Mouse (Mus musculus): ENCODE data around the gene Pold4.
A peak's percentile ranks its signal among the peaks of the same experiment; 100 is the strongest.

Gene Pold4

GRCm38 (mm10) chr19:4268566-4269361 is 37.1 kb downstream of the Pold4 start, which contains the start of gene Ssh3:
Ssh3 (minus strand) TSS chr19:4269180.
- peak in 1 of 2 experiments; percentile 73 for DNase-seq (ENCODE audit: low spot score in 2 of 2)

DNA sequence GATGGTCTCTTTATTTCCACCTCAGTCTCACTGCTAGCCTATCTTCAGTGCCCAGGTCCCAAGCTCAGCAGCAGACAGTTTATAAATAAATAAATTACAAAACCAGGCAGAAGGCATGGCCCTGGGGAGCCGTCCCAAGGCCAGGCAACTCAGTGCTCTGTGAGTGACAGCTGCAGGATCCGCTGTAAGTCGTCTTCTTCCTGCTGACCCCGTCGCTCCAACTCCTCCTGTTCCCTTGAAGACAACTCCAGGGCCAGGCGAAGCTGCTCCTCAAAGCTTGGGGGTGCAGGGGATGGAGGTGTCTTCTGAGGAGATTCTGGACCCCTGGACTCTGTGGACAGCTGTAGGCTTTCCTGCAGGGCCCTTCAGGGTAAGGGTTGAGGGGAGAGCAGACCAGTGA is 38.5 kb downstream of the Pold4 start:
- DNase-seq (ENCODE audit: low spot score in 2 of 2): no peak

DNA sequence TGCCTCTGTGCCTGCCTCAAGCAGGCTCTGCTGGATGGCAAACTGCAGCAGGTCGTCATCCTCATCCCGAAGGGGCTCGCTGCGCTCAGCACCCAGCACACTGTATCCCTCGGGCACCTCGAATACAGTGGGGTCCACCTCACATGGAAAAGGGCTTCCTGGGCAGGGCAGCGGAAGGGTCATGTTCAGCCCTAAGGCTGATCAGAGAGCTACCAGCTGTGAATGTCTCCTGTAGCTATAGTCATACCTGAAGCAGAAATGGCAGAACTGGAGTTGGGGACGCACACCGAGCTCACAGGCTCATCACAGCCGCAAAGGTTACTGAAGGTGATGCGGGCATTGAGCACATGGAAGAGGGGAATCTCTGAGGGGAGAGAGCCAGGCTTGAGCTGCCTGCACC is 39.3 kb downstream of the Pold4 start:
- no peak for DNase-seq (ENCODE audit: low spot score in 2 of 2)

DNA sequence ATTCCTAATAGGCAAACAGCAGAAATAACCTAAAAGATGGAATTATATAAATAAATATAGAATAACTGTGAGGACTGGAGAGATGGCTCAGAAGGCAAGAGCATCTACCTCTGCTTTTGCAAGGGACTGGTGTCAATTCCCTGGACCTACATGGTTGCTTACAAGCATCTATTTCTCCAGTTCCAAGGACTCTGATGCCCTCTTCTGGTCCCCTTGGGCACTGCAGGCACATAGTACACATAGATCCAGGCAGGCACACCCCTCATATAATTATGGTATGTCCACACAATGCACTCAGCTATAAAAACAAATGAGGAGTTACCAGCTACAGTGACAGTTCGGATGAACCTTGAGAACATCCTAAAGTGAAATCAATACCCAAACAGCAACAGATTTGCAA is 47.8 kb downstream of the Pold4 start:
- no peak for DNase-seq (ENCODE audit: low spot score in 2 of 2)

- no peak for DNase-seq (ENCODE audit: low spot score in 2 of 2)
Observed at GRCm38 (mm10) chr19:4280425-4280824, 48.7 kb downstream of the Pold4 start.

- DNase-seq (ENCODE audit: low spot score in 2 of 2): peak; percentile 85 to 88
Observed at GRCm38 (mm10) chr19:4282898-4283553, 51.3 kb downstream of the Pold4 start, which contains the start of gene Ankrd13d. Ankrd13d (minus strand) TSS chr19:4283137.
